Mouse (Mus musculus) C2C12 (cell line): ENCODE measurements around the gene Fbxo9. TPM values are rescaled to one million over a fixed set of nuclear protein-coding genes. Genes with fewer than 3 reads are reported as not detected.

ENCODE experiments used
- H3K27me3 ChIP-seq: one replicate; pipeline ENCODE4 v1.6.1; 2011; ENCODE audit not compliant: control insufficient read depth, insufficient read depth, insufficient read length
- H3K36me3 ChIP-seq: one replicate; pipeline ENCODE4 v1.6.1; 2011; ENCODE audit not compliant: control insufficient read depth, insufficient read depth
- H3K4me3 ChIP-seq: one replicate; pipeline ENCODE4 v1.5.1; 2011; ENCODE audit warnings: mild to moderate bottlenecking, control low read depth; ENCODE audit not compliant: poor library complexity, insufficient read depth, severe bottlenecking
- H3K79me2 ChIP-seq: one replicate; pipeline ENCODE4 v1.6.1; 2011; ENCODE audit not compliant: control insufficient read depth, insufficient read depth
- H3K79me3 ChIP-seq: one replicate; pipeline ENCODE4 v1.6.1; 2011; ENCODE audit warnings: low read depth, control low read depth
- H3ac ChIP-seq: one replicate; pipeline ENCODE3; 2011; ENCODE audit warnings: low read depth; ENCODE audit not compliant: control insufficient read depth, insufficient read length
- CEBPB ChIP-seq: IDR thresholded peaks from one replicate; pipeline ENCODE4 v1.6.1; 2011; ENCODE audit warnings: low read depth, mild to moderate bottlenecking, control low read depth, moderate library complexity
- CTCF ChIP-seq: IDR thresholded peaks from one replicate; pipeline ENCODE4 v1.5.1; 2011; ENCODE audit not compliant: control insufficient read depth, insufficient read depth, insufficient read length
- FOSL1 ChIP-seq: IDR thresholded peaks from one replicate; pipeline ENCODE4 v1.8.0; 2011; ENCODE audit warnings: mild to moderate bottlenecking, low read length; ENCODE audit not compliant: poor library complexity, insufficient read depth, severe bottlenecking
- MAX ChIP-seq: IDR thresholded peaks from one replicate; pipeline ENCODE4 v1.6.1; 2011; ENCODE audit warnings: mild to moderate bottlenecking, control low read depth
- MYOD1 ChIP-seq: IDR thresholded peaks from one replicate; pipeline ENCODE4 v1.6.1; 2011; ENCODE audit warnings: low read depth; ENCODE audit not compliant: control insufficient read depth, insufficient read length
- MYOG ChIP-seq: IDR thresholded peaks from one replicate; pipeline ENCODE4 v1.6.1; 2011; ENCODE audit not compliant: control insufficient read depth, insufficient read length; ENCODE audit errors: extremely low read depth
- USF1 ChIP-seq: IDR thresholded peaks from one replicate; pipeline ENCODE4 v1.6.1; 2011; ENCODE audit warnings: low read depth, mild to moderate bottlenecking, control low read depth, moderate library complexity
- polyA plus RNA-seq: library from polyadenylated mRNA; unstranded; fragments of >200 nt; fragmentation: generic; extraction: Trizol; gene quantifications from one replicate; pipeline ENCODE4 v1.2.1, GENCODE M21; 2012; ENCODE audit warnings: missing spikeins

The Fbxo9 gene
- polyA plus RNA-seq, 1 experiment: 17.2 TPM

- no peaks in the 10 kb centered on the region for H3K36me3 ChIP-seq
- H3K4me3 ChIP-seq: no peak overlapping the region
- no peaks in the 10 kb centered on the region for H3K79me2 ChIP-seq
- no peaks in the 10 kb centered on the region for H3K79me3 ChIP-seq
- TF ChIP-seq FOSL1 (no peak), MAX (no peak), CEBPB (no peak), MYOD1 (no peak), MYOG (no peak), USF1 (no peak), CTCF (no peak)
- peaks cover 3% of the 10 kb centered on the region for H3K27me3 ChIP-seq
- H3ac ChIP-seq: no peak overlapping the region
Measured at GRCm38 (mm10) chr9:78035831-78036230, 73.0 kb downstream of the Fbxo9 start.

GRCm38 (mm10) chr9:78035296-78035695 is 73.6 kb downstream of the Fbxo9 start:
- no peaks in the 10 kb centered on the region for H3K79me3 ChIP-seq
- H3K4me3 ChIP-seq: no peak overlapping the region
- H3ac ChIP-seq: no peak overlapping the region
- no peaks in the 10 kb centered on the region for H3K36me3 ChIP-seq
- TF ChIP-seq CEBPB: no peak
- no peak for TF ChIP-seq CTCF
- TF ChIP-seq MAX: no peak
- TF ChIP-seq MYOD1: no peak
- TF ChIP-seq FOSL1: no peak
- TF ChIP-seq MYOG: no peak
- no peak for TF ChIP-seq USF1
- peaks cover under 1% of the 10 kb centered on the region for H3K27me3 ChIP-seq
- H3K79me2 ChIP-seq: no peaks in the 10 kb centered on the region

DNA sequence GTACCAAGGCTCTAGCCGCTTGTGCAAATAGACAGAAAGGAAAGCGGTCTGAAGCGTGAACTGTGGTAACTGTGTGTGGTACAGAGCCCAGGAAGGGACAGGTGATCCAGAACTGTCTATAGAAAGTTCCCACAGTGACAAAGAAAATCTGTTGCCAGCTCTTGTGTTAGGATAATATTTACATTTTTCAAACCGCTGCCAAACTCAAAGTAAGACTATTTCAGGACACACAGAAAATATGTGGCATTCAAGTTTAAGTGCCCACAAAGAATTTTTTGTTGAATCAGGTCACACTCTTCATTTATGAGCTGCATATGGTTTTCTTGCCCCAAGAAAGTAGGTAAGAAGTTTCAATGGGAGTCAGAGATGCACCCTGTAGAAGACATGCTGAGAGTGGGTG is 75.9 kb downstream of the Fbxo9 start:
- no peaks in the 10 kb centered on the region for H3K27me3 ChIP-seq
- no peaks in the 10 kb centered on the region for H3K36me3 ChIP-seq
- H3K79me2 ChIP-seq: no peaks in the 10 kb centered on the region
- TF ChIP-seq CEBPB (no peak), USF1 (no peak), MAX (no peak), CTCF (no peak), MYOG (no peak), FOSL1 (no peak), MYOD1 (no peak)
- no peak overlapping the region for H3K4me3 ChIP-seq
- no peaks in the 10 kb centered on the region for H3K79me3 ChIP-seq
- H3ac ChIP-seq: no peak overlapping the region

Other genes starting within 250 kb of the Fbxo9 start
- 33.9 TPM for gene Elovl5, start 191.7 kb downstream of the Fbxo9 start, polyA plus RNA-seq
- not detected for gene Gcm1, start 57.1 kb downstream of the Fbxo9 start, polyA plus RNA-seq
- 6.5 TPM for gene Ick, start 127 bp upstream of the Fbxo9 start, polyA plus RNA-seq
- 102 TPM for gene Gsta4, start 73.7 kb upstream of the Fbxo9 start, polyA plus RNA-seq
- 5.2 TPM for gene Gsta1, start 121.6 kb upstream of the Fbxo9 start, polyA plus RNA-seq
- gene Gm3776, start 148.1 kb upstream of the Fbxo9 start, polyA plus RNA-seq: 0.76 TPM
- 0.33 TPM for gene Gm10639, start 180.9 kb upstream of the Fbxo9 start, polyA plus RNA-seq
- gene Omt2a, start 205.7 kb upstream of the Fbxo9 start, polyA plus RNA-seq: not detected
- not detected for gene Omt2b, start 218.5 kb upstream of the Fbxo9 start, polyA plus RNA-seq
- gene Gsta2, start 246.7 kb upstream of the Fbxo9 start, polyA plus RNA-seq: 0.09 TPM